Mouse (Mus musculus) mature B cell (primary cell): ENCODE data around the gene Ugt1a8.
"Not testable (repeated sequence)": the region's sequence is repeated elsewhere in the genome, so short reads cannot be mapped to it uniquely, and the experiment has no call there.

Experiments
- in situ Hi-C: fragments of 300-500 bp; cut with MboI; formaldehyde crosslinking; loops from 2 replicates; pipeline ENCODE4 v1.14.3; 2019

Gene Ugt1a8

DNA sequence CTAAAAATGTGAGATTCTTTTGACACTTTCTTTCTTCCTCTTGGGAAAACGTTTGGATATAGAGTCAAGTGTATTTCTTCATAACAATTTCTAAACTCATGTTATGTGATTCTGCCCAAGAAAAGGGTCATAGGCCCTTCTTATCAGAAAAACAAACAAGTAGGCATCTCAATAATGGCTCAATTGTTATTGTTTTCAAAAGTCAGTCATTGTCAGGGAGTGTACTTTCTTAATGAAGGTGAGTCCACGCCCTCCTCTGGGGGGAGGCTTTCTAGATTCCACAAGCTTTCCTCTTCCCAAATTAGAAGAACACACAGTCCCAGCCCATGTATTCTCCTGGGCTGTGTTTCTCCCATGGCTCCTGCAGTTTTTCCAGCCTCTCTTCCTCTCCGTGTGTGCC, at the start of gene Ugt1a8:
Gene Ugt1a8 (plus strand): TSS at position 301 of the 400 bp plus-strand sequence.
- in situ Hi-C loops, result no loop called here

DNA sequence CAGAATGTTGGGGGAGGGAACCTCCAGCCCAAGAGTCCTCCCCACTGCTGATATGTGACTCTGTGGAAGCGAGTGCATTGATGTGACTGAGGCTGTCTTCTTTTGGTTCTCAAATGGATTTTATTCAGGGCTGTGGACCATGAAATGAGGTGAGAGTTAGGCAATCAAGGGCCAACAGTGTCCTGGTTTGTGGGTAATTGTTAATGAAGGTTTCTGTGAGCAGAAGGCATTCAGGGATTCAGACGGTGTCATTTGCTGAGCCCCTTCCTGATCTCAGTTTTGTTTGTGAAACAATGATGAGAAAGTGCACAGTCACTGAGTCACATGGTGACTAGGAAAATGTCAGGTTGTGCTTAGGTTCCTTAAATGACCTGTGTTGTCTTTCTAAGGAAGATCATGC, 44.6 kb upstream of the Ugt1a8 start:
- in situ Hi-C loops, result not testable (repeated sequence)

- in situ Hi-C loops, result not testable (repeated sequence)
Observed at GRCm38 (mm10) chr1:88044832-88045437, 42.7 kb upstream of the Ugt1a8 start.

- in situ Hi-C loops, result not testable (repeated sequence)
Observed at GRCm38 (mm10) chr1:88047408-88047807, 40.2 kb upstream of the Ugt1a8 start.

- in situ Hi-C loops, result no loop called here
Observed at GRCm38 (mm10) chr1:88055088-88055487, 32.5 kb upstream of the Ugt1a8 start, which contains the start of gene Ugt1a10. Ugt1a10 (plus strand) TSS chr1:88055388.

DNA sequence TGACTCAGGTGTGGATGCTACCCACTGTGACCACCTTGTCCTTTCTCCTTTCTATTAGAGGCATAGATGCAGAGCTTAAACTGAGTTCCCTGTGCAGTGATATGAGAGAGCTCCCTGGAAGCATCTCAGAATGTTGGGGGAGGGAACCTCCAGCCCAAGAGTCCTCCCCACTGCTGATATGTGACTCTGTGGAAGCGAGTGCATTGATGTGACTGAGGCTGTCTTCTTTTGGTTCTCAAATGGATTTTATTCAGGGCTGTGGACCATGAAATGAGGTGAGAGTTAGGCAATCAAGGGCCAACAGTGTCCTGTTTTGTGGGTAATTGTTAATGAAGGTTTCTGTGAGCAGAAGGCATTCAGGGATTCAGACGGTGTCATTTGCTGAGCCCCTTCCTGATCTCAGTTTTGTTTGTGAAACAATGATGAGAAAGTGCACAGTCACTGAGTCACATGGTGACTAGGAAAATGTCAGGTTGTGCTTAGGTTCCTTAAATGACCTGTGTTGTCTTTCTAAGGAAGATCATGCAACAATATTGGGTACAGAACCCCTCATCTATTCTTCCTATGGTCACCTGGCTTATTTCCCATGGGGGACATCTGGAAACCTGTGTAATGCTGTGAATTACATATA, 21.0 kb upstream of the Ugt1a8 start:
- in situ Hi-C loops, result not testable (repeated sequence)

DNA sequence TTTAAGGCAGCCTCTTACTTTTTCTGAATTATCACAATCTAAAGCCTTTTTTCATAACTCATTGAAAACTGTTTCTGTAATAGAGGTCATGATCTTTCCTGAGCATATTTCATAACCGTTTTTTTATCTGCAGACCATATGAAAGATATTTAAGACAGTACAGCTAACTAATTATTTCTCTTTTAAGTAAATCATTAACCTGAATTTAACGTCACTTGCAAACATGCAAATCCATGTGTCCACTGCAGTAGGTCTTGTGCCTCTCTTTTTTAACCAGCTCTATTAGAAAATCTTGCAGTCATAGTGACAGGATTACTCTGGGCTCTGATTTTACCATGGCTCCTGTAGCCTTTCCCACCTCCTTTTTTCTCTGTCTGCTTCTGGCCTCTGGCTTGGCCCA, 17.1 kb upstream of the Ugt1a8 start, which contains the start of gene Ugt1a9:
Gene Ugt1a9 (plus strand): TSS at position 306 of the 400 bp plus-strand sequence.
- in situ Hi-C loops, result no loop called here

- in situ Hi-C loops, result no loop called here
Observed at GRCm38 (mm10) chr1:88070902-88071301, 16.7 kb upstream of the Ugt1a8 start.

DNA sequence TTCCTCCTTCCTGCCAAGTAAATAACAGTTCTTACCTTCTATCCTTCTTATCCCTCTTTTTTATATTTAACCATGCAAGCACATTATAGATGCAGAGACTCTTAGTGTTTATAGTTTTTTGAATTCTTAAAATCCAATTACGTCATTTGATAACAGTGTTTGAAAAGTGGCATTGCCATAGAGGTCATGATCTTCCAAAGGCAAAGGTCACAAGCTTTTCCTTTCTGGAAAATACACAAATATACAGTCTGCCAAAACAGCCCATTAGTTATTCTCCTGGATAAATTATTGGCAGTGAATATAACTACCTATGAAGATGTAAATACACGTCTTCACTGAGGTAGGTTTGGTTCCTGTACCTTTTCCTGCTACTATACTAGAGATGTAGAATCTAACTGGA, 13.1 kb upstream of the Ugt1a8 start:
- in situ Hi-C loops, result no loop called here

DNA sequence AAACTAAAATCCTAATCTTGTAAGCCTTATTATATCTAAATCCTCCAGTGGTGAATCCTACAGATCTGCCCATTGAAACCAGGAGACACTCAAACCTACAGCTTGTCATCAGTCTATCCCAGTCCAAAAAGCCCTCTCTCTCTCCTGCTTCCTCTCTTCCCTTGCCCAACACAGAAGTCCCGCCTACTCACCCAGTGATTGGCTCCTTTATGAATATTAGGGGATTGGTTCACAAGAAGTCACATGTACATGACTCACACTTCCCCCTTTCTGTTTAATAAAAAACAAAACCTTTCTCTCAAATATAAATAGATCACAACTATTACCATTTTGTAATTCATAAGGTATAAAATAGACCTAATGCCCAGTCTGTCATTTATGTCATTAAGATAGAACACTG, 10.5 kb upstream of the Ugt1a8 start:
- in situ Hi-C loops, result no loop called here

DNA sequence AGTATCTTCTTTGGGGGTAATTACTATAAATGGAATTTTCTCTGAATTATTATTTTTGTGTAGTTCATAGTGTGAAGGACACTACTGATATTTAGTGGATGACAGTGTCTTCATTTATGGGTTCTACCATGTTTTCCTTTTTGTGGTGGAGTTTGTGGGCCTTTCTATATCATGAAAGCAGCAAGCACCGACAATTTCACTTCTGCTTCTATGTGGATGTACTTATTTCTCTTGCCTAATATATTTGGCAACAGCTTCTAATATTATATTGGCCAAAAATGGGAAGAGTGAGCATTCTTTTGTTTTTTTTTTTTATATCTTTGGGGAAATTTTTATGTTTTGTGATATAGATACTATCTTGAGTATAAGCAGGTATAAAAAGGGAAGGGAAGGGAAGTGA, 5.9 kb upstream of the Ugt1a8 start:
- in situ Hi-C loops, result no loop called here

GRCm38 (mm10) chr1:88086125-88086524, 1.5 kb upstream of the Ugt1a8 start:
- in situ Hi-C loops, result no loop called here

- in situ Hi-C loops, result no loop called here
Observed at GRCm38 (mm10) chr1:88092341-88092740, 4.7 kb downstream of the Ugt1a8 start.

DNA sequence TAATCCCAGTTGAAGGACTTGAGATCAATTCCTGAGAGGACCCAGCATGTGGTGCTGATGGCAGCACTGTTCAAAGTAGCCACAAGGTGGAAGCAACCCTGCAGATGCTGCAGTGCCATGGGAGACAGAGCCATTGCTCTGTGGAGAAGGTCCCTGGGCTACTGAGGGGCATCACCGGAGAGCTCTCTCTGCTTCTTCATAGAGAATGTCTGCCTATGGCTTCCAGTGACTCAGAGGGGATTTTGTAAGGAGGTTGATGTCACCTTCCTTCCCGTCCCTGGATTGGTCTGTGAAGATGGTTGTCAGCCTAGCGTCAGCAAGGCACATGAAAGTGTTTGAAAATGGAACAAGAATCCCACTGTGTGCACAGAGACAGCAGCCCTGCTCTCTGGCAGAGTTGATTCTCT, 6.7 kb downstream of the Ugt1a8 start:
- in situ Hi-C loops, result not testable (repeated sequence)

DNA sequence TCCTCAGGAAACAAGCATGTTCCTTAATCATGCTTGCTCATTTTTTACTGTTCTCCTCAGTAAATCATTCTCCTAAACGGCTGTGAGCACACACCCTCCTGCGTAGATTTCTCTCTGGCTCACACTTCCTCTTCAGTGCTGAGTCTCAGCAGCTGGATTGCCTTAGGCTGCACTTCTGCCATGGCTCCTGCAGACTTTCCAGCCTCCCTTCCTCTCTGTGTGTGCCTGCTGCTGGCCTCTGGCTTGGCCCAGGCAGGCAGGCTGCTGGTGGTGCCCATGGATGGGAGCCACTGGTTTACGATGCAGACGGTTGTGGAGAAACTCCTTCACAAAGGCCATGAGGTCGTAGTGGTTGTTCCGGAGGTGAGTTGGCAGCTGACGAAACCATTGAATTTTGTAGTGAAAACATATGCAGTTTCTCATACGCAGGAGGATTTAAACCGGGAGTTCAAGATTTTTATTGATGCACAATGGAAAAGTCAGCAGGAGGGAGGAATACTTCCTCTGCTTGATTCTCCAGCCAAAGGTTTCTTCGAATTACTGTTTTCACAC, 7.4 kb downstream of the Ugt1a8 start, which contains the start of gene Ugt1a7c:
Gene Ugt1a7c (plus strand): TSS at position 122 of the 552 bp plus-strand sequence.
- in situ Hi-C loops, result no loop called here

DNA sequence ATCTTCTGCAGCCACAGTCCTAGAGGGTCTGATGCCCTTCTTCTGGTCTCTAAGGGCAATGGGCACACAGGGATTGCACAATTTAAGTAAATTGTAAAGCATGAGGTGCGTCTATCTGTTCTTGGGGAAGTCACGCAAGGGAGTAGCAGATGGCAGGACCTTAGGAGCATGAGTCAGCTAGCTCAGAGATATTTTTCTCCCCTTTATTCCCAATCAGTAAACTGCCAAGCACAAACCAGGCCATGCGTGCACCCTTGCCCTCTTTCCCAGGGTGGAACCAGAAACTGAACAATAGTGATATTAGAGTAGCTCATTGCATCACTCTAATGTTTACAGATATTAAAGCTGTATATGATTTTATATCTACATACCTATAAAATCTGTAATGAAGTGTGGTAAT, 10.9 kb downstream of the Ugt1a8 start:
- in situ Hi-C loops, result not testable (repeated sequence)

DNA sequence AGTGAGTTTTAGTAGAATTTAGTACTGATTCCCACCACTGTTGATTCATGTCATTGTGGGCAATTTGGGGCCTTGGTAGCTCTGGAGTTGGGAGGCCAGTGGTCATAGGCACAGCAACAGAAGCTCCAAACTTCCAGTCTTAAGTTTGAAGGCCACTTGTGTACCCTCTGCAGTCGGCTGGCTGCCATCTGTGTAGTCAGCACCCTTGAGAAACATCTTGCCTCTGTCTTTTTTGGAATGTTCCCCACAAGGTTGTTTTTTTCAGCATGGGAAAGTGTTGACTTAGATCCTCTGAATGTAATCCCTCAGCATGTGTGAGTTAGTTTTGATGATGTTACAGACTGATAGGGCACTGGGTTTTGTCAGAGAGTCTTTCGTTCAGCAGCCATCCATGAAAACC, 12.1 kb downstream of the Ugt1a8 start:
- in situ Hi-C loops, result not testable (repeated sequence)

GRCm38 (mm10) chr1:88103019-88103418, 15.4 kb downstream of the Ugt1a8 start, which contains the start of gene Ugt1a6b:
Ugt1a6b (plus strand) TSS chr1:88103252.
- in situ Hi-C loops, result not testable (repeated sequence)

DNA sequence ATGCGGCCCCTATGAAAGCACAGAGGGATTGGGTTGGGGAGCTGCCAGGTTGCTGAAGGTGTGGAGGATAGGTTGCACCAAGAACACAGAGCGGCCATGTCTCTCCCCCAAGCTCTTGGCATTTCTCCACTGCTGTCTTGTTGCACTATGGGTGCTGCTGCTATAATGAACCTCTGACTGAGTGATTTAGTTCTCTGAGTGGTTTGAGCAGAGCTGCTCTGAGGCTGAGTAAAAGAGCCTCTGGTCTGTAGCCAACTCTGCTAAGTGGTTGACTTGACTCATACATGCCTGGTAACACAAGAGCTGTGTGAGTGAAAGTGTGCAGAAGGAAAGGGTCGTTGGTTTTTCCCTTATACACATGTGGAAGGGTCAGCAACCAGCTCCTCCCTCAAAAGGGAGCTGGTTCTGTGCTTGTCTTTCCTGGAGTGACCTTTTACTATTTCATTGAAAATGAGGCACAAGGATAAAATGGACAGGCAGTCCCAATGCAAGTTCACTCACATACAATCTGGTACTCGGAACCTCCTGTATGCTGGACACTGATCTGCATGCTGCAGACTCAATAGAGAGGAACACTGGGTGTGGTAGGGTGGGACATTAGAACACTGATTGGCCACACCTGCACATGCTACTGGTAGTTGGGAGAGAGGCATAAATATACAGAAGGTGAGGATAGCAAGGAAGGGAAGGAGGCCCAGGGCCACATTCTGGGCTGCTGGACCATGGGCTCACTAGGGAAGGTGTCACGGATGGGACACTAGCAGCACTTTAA, 16.3 kb downstream of the Ugt1a8 start:
- in situ Hi-C loops, result not testable (repeated sequence)

DNA sequence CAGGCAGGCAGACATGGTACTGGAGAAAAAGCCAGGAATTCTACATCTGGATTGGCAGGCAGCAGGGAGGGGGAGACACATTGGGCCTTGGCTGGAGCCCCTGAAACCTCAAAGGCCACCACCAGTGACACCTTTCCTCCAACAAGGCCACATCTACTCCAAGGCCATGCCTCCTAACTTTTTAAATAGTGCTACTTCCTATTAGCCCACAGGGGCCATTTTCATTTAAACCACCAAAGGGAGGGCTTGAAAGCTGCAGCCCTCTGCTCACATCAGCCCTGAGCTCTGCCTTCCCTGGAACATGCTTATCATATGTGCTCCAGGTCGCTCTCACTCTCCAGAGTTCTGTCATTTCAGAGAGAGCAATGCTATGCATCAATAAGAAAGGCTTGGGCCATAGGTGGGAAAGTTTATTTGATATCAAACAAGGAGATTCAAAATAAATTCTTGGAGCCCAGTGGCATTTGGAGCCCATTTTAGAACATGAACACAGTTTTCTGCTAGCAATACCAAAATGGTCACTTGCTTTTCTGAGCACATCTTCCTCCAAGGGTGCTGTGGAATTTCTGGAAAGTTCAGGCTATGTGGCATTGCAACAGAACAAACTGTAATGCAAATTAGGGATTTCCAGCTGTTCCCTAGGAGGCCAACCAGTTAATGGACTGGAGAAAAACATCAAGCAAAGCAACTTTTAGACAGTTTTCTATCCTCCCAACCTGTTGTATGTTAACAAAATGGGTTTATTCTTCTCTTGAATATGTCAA, 17.2 kb downstream of the Ugt1a8 start:
- in situ Hi-C loops, result no loop called here

DNA sequence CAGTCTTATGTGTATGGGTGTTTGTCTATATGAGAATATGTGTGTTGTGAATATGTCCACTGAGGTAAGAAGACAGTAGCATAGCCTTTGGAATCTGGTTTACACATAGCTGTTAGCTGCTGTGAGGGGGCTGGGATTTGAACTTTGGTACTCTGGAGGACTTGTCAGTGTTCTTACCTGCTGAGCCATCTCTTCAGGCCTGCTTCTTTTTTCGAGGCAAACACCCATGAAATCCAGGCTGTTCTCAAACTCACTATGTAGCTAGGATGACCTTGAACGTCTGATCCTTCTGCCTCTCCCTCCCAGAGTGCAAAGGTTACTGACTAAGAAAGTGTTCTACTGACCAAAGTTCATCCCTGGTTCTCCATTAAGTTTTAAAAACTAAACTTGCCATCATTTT, 18.0 kb downstream of the Ugt1a8 start:
- in situ Hi-C loops, result no loop called here
